Mouse (Mus musculus) kidney, embryonic 14.5 days (tissue): Measurements from ENCODE around the gene Cdk5r1. TPM values are rescaled to one million over a fixed set of nuclear protein-coding genes. Genes with fewer than 3 reads are reported as not detected.

Experiments used
- ATAC-seq: fragments of 200-750 bp; cut with Nextera tagmentation; 2 replicates; pipeline ENCODE4 v1.8.0; 2017; ENCODE audit warnings: moderate number of reproducible peaks, mild to moderate bottlenecking, moderate TSS enrichment, moderate library complexity; ENCODE audit not compliant: low FRiP score, low TSS enrichment
- H3K27ac ChIP-seq: fragments of 300-500 bp; sonication (generic); 2 replicates; pipeline ENCODE4 v1.5.1; 2014; ENCODE audit warnings: low read depth, mild to moderate bottlenecking, low read length, moderate library complexity, mixed read lengths
- H3K27me3 ChIP-seq: fragments of 300-500 bp; sonication (generic); 2 replicates; pipeline ENCODE4 v1.6.1; 2014; ENCODE audit warnings: mild to moderate bottlenecking, low read length; ENCODE audit not compliant: control insufficient read depth, insufficient read depth
- H3K36me3 ChIP-seq: fragments of 300-500 bp; sonication (generic); 2 replicates; pipeline ENCODE4 v1.6.1; 2014; ENCODE audit warnings: low read length, mixed read lengths; ENCODE audit not compliant: control insufficient read depth, insufficient read depth
- H3K4me1 ChIP-seq: fragments of 300-500 bp; sonication (generic); 2 replicates; pipeline ENCODE4 v1.6.1; 2014; ENCODE audit warnings: low read length, mixed read lengths; ENCODE audit not compliant: control insufficient read depth, insufficient read depth
- H3K4me2 ChIP-seq: fragments of 300-500 bp; sonication (generic); replicated peaks from 2 replicates; pipeline ENCODE4 v1.6.1; 2014; ENCODE audit warnings: low read depth, mild to moderate bottlenecking, low read length
- H3K4me3 ChIP-seq: fragments of 300-500 bp; sonication (generic); 2 replicates; pipeline ENCODE4 v1.5.1; 2014; ENCODE audit warnings: mild to moderate bottlenecking, low read length
- H3K9ac ChIP-seq: fragments of 300-500 bp; sonication (generic); 2 replicates; pipeline ENCODE4 v1.6.1; 2014; ENCODE audit warnings: low read depth, mild to moderate bottlenecking, low read length, moderate library complexity
- H3K9me3 ChIP-seq: fragments of 300-500 bp; sonication (generic); 2 replicates; pipeline ENCODE4 v1.6.1; 2016; ENCODE audit warnings: low read length; ENCODE audit not compliant: control insufficient read depth
- WGBS: fragments of 180-500 bp; shearing (Covaris S2); extraction: QIAGEN DNeasy Blood & Tissue Kit; methylation state at CpG from one replicate; pipeline ENCODE4 v1.1.7; 2014; 5-methylcytosine and 5-hydroxymethylcytosine counted together
- polyA plus RNA-seq: library from polyadenylated mRNA; unstranded; fragments of >200 nt; fragmentation: Nextera tagmentation; extraction: Ambion mirVana; gene quantifications from 2 replicates; pipeline ENCODE4 v1.2.1, GENCODE M21; 2014

Cdk5r1 gene
- polyA plus RNA-seq, 1 experiment from 2014 or later: 0.84 TPM

DNA sequence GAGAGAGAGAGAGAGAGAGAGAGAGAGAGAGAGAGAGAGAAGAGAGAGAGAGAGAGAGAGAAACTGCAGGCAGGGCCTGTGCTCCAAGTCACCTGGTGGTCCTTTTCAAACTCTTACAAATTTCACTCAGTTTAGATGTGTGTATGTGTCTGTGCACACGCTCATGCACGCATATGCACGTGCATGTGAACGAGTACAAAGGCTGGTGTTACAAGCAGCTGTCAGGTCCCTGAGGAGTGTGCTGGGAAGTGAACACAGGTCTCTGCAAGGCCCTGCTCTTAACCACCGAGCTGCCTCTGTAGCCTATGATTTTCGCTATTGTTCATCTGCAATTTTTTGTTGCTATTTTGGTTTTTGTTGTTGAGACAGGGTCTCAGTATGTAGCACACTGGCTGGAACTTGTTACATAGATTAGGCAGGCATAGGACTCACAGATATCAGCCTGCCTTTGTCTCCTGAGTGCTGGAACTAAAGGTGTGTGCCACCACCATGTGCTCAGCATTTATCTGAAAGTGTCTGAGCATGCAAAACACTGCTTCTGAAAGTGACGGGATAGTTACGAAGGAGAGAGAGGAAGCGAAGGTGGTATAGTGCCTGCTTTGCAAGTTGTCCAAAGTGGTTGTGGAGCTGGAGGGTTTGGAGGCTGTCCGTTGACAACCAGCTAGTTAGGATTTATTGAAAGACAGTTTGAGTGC, 20.5 kb downstream of the Cdk5r1 start:
- Histone ChIP-seq H3K36me3 (no peaks in the 10 kb centered on the region), H3K4me2 (no peak overlapping the region), H3K9me3 (no peaks in the 10 kb centered on the region), H3K27me3 (no peaks in the 10 kb centered on the region), H3K9ac (no peak overlapping the region), H3K27ac (no peak overlapping the region), H3K4me1 (0 out of 2 replicates have a peak, but pooled peaks cover 3% of the 10 kb centered on the region), H3K4me3 (no peak overlapping the region)
- ATAC-seq: no peak
- WGBS: 85% methylated on average over 10 of the region's 10 CpGs

DNA sequence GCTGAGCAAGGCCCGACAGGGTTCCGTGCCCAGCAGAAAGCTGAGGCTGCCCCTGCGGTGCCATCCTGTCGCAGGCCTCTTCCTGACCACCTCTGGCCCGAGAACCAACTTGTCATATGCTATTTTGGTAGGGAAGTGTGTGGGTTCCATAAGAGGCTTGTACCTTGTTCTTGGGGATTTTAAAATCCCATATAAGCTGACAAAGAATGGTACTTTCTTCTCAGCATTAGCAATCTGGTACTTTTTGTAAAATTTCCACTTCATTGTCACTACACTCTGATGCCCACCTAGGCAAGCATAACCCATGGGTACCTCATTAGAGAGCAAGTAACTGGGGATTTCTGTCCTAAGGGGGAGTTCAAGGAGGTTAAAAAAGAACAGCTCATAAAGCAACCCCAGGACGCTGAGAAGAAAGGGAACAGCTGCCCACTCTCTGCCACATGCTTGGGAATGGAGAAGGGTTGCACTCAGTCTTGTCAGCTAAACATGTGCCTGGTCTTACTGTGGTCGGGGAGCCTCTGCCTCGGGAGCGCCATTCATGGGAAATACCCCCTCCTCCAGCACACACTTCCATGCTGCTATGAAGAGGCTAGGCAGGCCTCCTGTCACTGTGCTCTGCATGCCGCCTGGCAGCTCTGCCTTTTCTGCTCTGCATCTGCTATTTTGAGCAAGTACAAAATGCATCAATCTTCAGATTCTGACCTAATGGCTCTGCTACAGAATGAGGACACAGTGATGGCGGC, 21.7 kb downstream of the Cdk5r1 start:
- H3K4me2 ChIP-seq: no peak overlapping the region
- H3K4me1 ChIP-seq: 0 out of 2 replicates have a peak, but pooled peaks cover 3% of the 10 kb centered on the region
- H3K9ac ChIP-seq: no peak overlapping the region
- H3K36me3 ChIP-seq: no peaks in the 10 kb centered on the region
- ATAC-seq: no peak
- WGBS: 64% methylated on average over 11 of the region's 11 CpGs
- no peak overlapping the region for H3K4me3 ChIP-seq
- H3K27ac ChIP-seq: no peak overlapping the region
- H3K27me3 ChIP-seq: no peaks in the 10 kb centered on the region
- no peaks in the 10 kb centered on the region for H3K9me3 ChIP-seq

DNA sequence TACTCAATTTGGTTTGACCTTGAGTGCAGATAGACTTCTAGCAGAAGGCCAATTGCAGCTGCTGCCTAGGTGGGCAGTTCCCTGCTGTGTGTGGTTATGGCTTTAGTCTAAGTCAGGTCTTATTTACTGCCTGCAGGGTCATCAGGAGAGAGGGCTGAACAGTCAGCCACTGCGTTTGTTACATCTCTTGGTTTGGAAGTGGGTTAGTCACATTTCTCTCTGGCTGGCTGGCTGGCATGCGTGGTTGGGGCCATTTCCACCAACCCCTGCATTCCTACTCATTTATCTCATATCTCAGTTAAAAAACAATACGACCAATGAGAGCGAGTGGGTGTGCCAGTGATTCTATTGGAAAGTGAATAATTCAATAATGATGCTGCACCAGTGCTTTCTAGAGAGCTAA, 22.7 kb downstream of the Cdk5r1 start:
- Histone ChIP-seq H3K27ac (no peak overlapping the region), H3K4me1 (0 out of 2 replicates have a peak, but pooled peaks cover 10% of the 10 kb centered on the region), H3K36me3 (no peaks in the 10 kb centered on the region), H3K4me2 (no peak overlapping the region), H3K27me3 (no peaks in the 10 kb centered on the region), H3K4me3 (no peak overlapping the region), H3K9me3 (no peaks in the 10 kb centered on the region), H3K9ac (no peak overlapping the region)
- ATAC-seq: no peak
- WGBS: 57% methylated on average over 4 of the region's 4 CpGs

DNA sequence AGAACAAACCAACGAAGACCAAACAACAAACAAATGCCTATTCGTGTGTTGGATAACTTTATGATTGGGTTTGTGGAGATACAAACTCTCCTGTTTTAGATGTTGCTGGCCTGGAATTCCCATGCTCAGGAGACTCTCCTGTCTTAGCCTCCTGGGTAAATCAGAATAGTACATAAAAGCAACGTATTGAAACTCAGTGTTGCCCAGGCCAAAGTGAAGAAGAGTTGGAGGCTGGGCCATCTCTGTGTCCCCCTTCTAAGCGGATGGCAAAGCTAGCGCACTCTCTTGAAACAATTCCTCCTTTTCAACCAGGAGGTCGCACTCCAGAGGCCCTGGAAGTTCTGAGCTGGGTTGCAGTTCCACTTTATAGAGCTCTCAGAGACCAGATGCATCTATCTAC, 26.5 kb downstream of the Cdk5r1 start:
- Histone ChIP-seq H3K9me3 (no peaks in the 10 kb centered on the region), H3K4me3 (no peak overlapping the region), H3K4me2 (no peak overlapping the region), H3K4me1 (0 out of 2 replicates have a peak, but pooled peaks cover 10% of the 10 kb centered on the region), H3K27ac (no peak overlapping the region), H3K27me3 (no peaks in the 10 kb centered on the region), H3K9ac (no peak overlapping the region), H3K36me3 (no peaks in the 10 kb centered on the region)
- ATAC-seq: no peak
- 88% methylated on average over 6 of the region's 6 CpGs for WGBS

DNA sequence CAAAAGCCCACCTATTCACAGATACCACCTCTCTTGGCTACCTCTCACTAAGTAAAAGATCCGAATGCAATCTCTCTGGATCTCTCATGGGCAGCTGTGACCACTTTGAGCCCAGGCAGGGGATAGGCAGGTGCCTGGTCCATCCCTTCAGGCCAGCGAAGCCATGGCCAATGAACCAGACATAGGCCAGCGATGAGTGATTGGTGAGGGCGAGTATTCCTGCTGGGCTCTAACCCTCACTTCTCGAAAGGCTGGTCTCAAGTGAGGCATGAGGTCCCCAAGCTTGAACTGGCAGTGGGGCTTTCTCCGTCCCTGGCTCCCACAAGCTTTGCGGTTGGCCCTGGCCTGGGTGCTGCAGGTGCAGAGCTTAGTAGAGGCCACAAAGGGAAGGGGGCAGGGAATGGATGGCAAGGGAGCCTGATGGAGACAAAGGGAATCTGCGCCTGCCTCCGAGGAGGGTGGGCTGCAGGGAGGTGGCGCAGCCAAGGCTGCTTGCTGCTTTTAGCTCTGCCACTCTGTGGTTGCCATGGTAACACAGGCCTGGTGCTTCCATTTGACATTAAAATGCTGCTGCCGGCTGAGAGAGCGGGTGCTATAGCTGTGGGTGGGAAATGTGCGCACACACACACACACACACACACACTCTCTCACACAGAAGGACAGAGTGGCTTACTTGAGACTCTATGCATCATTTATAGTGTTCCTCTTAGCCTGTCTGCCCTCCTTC, 27.1 kb downstream of the Cdk5r1 start:
- no peak overlapping the region for H3K4me3 ChIP-seq
- 31% methylated on average over 13 of the region's 13 CpGs for WGBS
- H3K9me3 ChIP-seq: no peaks in the 10 kb centered on the region
- H3K36me3 ChIP-seq: no peaks in the 10 kb centered on the region
- no peak overlapping the region for H3K4me2 ChIP-seq
- no peaks in the 10 kb centered on the region for H3K27me3 ChIP-seq
- no peak overlapping the region for H3K9ac ChIP-seq
- peak; percentile 39; the same call in 1 of the 2 replicates for ATAC-seq
- no peak overlapping the region for H3K27ac ChIP-seq
- 0 out of 2 replicates have a peak, but pooled peaks cover 8% of the 10 kb centered on the region for H3K4me1 ChIP-seq

DNA sequence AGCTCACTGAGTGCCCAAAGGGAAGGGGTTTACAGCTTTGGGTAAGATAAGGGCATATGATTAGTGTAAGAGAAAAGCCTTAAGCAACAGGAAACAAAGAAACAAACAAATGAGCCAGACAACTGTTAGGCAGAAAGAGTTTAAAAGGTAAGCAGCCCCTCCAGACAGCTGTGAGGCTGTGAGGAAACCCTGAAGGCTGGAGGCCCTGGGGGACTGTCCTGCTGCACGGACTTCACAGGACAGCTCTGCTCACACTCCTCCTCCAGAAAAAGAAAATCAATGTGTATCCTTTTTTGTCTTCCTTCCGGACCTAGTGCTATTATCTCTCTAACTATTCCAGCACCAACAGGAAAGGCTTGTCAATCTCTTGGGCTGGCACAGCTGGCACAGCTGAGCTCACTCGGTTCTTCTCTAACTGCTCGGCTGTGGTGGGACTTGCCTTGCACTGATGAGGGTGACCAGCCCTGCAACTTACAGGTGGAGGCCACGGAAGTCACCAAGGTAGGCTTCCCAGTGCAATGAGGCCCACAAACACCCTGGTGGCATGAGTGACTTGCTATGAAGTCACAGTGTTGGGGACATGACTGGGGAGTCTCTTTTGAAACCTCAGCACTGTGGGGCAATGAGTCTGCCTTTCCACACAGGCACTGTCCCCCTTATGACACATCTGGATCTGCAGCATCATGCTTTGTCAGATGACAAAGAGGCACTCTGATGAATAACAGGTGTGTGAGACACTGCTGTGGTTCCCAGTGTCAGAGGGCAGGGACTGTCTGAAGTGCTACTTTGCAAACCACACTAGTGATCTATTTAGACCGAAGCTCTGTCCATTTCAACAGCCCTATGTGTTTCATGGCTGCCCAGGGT, 27.9 kb downstream of the Cdk5r1 start:
- Histone ChIP-seq H3K4me2 (no peak overlapping the region), H3K4me3 (no peak overlapping the region), H3K27ac (no peak overlapping the region), H3K4me1 (0 out of 2 replicates have a peak, but pooled peaks cover 7% of the 10 kb centered on the region), H3K36me3 (no peaks in the 10 kb centered on the region), H3K9ac (no peak overlapping the region), H3K27me3 (no peaks in the 10 kb centered on the region), H3K9me3 (no peaks in the 10 kb centered on the region)
- 53% methylated on average over 6 of the region's 6 CpGs for WGBS
- no peak for ATAC-seq

DNA sequence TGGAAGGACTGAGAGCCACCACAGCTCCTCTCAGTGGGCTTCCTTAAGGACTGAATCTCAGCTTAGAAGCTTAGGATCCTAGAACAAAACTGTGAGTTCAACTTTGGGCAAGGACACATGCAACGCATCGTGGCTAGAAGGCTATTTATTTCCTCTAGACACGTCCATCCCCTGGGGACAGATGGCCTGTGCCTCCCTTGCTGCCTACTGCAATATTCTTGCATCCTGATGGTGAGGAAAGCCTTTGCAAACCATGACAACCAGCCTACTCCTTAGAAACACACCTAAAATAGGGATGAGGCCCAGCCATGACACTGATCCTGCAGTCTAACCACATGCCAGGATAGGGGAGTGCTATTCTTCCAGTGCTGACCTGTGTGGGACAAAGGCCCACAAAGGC, 28.8 kb downstream of the Cdk5r1 start:
- H3K27me3 ChIP-seq: no peaks in the 10 kb centered on the region
- no peak overlapping the region for H3K4me3 ChIP-seq
- no peak overlapping the region for H3K4me2 ChIP-seq
- H3K36me3 ChIP-seq: no peaks in the 10 kb centered on the region
- no peak overlapping the region for H3K27ac ChIP-seq
- ATAC-seq: no peak
- H3K9ac ChIP-seq: no peak overlapping the region
- 0 out of 2 replicates have a peak, but pooled peaks cover 7% of the 10 kb centered on the region for H3K4me1 ChIP-seq
- no peaks in the 10 kb centered on the region for H3K9me3 ChIP-seq
- whole genome bisulfite sequencing: 87% methylated on average over 3 of the region's 3 CpGs

DNA sequence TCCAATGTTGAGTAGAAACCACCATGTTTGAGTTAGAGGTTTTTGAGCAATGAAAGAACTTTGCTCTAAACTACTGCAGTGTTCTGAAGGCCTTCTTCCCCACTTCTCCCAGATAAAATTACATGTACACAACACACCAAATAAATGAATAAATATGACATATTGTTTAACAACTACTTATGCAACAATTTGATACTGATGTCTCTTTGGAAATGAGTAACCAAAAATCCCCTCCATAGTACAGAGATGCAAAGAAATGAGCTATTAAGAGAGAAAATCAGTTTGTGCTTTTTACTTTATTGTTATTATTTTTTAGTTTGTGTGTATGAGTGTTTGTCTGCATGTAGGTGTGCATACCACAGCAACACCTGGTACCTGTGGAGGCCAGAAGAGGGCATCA, 29.7 kb downstream of the Cdk5r1 start:
- H3K4me1 ChIP-seq: 0 out of 2 replicates have a peak, but pooled peaks cover 7% of the 10 kb centered on the region
- H3K4me2 ChIP-seq: no peak overlapping the region
- H3K9ac ChIP-seq: no peak overlapping the region
- no peaks in the 10 kb centered on the region for H3K9me3 ChIP-seq
- no peak overlapping the region for H3K4me3 ChIP-seq
- H3K27me3 ChIP-seq: no peaks in the 10 kb centered on the region
- no peak for ATAC-seq
- H3K36me3 ChIP-seq: no peaks in the 10 kb centered on the region
- no peak overlapping the region for H3K27ac ChIP-seq
